ENCODE assay signal across 20 mouse cellular contexts in the genomic region with DNA sequence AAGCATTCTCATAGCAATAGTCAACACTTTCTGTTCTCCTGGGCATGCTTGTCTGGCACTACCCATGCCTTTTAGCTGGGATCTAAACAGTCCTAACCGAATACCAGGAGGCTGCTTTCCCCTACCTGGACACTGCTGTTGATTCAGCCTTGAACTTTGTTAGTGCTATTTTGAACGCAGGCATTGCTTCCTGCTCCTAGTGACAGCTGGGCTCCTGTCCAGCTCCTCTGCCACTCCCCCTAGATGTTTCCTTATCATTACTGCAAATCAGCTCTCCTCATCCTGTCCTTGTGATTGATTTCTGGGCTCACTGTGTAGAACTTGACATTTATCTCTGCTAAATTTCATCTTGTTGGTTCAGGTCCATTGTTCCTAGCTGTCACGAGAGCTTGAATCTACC.
DNase-seq lines count a peak whose midpoint lies in the region; ATAC-seq and TF ChIP-seq lines count a peak whose summit lies in the region.
"Had no signal": no experiment of that assay in that cellular context is flagged by ENCODE, and none has a peak within 500 bp of the region (broad histone marks: within the 10 kb centered on the region; RNA-seq: fewer than 3 reads in every experiment).

No protein-coding gene starts in this region.

- no peak overlapping the region for H3K4me2 ChIP-seq in lung, embryonic 16.5 days (ENCODE audit: low read depth, low read length)
- no peak overlapping the region for H3K4me2 ChIP-seq in stomach, postnatal 0 days (replicated peaks; ENCODE audit: low read depth)
- H3K4me2 ChIP-seq: liver, embryonic 13.5 days had no signal

- H3K27ac ChIP-seq in lung, embryonic 16.5 days (ENCODE audit: low read length), result no peak overlapping the region
- H3K27ac ChIP-seq in stomach, postnatal 0 days (replicated peaks), result no peak overlapping the region
- H3K27ac ChIP-seq: gastrocnemius, adult 2 months; heart, adult 2 months; hindbrain, embryonic 10.5 days; layer of hippocampus, adult 2 months; limb, embryonic 10.5 days; liver, embryonic 13.5 days had no signal

- no peak overlapping the region for H3K9ac ChIP-seq in lung, embryonic 16.5 days (ENCODE audit: low read length)
- H3K9ac ChIP-seq in stomach, postnatal 0 days (ENCODE audit: low read length), result no peak overlapping the region
- H3K9ac ChIP-seq: liver, embryonic 13.5 days had no signal

- TF ChIP-seq CTCF in stomach, postnatal 0 days (IDR thresholded peaks at IDR 0.05; ENCODE audit: low read depth), result no peak

- TF ChIP-seq EP300 in stomach, postnatal 0 days (optimal IDR thresholded peaks at IDR 0.05), result no peak

- peaks cover 4% of the 10 kb centered on the region; the same call in 1 of the 2 replicates for H3K9me3 ChIP-seq in lung, embryonic 16.5 days (ENCODE audit: control insufficient read depth, low read length)
- no peaks in the 10 kb centered on the region for H3K9me3 ChIP-seq in stomach, postnatal 0 days (ENCODE audit: control insufficient read depth, low read length)
- H3K9me3 ChIP-seq: limb, embryonic 10.5 days had no signal

- peak; percentile 5 to 13 for DNase-seq in frontal cortex, postnatal 36 days (ENCODE audit: low spot score in 2 of 2)
- DNase-seq in frontal cortex, postnatal 25 days (ENCODE audit: low spot score in 2 of 2), result no peak
- no peak for DNase-seq in lung, adult 18-20 months
- DNase-seq in adrenal gland, postnatal 36 days, result peak; percentile 61 to 71
- peak; percentile 48 to 52 for DNase-seq in kidney, postnatal 36 days
- DNase-seq in stomach, postnatal 0 days (ENCODE audit: low spot score), result no peak
- DNase-seq: cerebellum, adult 11-12 months; gastrocnemius, adult 2 months; liver, embryonic 13.5 days; midbrain, embryonic 14.5 days; thymus, adult 18-20 months had no signal

- no peaks in the 10 kb centered on the region for H3K4me1 ChIP-seq in lung, embryonic 16.5 days (replicated peaks; ENCODE audit: control insufficient read depth, insufficient read depth, low read length)
- no peaks in the 10 kb centered on the region for H3K4me1 ChIP-seq in stomach, postnatal 0 days (replicated peaks; ENCODE audit: control insufficient read depth, insufficient read depth)
- H3K4me1 ChIP-seq: liver, embryonic 13.5 days had no signal

- WGBS in lung, embryonic 16.5 days, result 32% methylated on average over 3 of the region's 3 CpGs
- WGBS in stomach, postnatal 0 days, result 44% methylated on average over 3 of the region's 3 CpGs

- ATAC-seq in lung, embryonic 16.5 days (ENCODE audit: low read depth), result 0 out of 2 replicates have a peak, but pooled peaks have one; percentile 7
- no peak for ATAC-seq in stomach, postnatal 0 days (ENCODE audit: low FRiP score, low TSS enrichment)
- ATAC-seq in granulocyte monocyte progenitor cell, adult 5-6 weeks (replicated peaks; ENCODE audit: poor library complexity, severe bottlenecking), result no peak
- ATAC-seq: forebrain, embryonic 14.5 days; inflammation-experienced regulatory T-cells, adult 6 months had no signal

- no peak overlapping the region for H3K4me3 ChIP-seq in lung, embryonic 16.5 days (ENCODE audit: low read length)
- H3K4me3 ChIP-seq in stomach, postnatal 0 days (ENCODE audit: low read depth, low read length), result no peak overlapping the region
- H3K4me3 ChIP-seq: erythroblast, embryonic 14.5 days; gastrocnemius, adult 2 months; heart, adult 2 months; hindbrain, embryonic 10.5 days; layer of hippocampus, adult 2 months; limb, embryonic 10.5 days; liver, embryonic 13.5 days had no signal

- no peaks in the 10 kb centered on the region for H3K36me3 ChIP-seq in lung, embryonic 16.5 days (ENCODE audit: control insufficient read depth, insufficient read depth, low read length)
- H3K36me3 ChIP-seq in stomach, postnatal 0 days (ENCODE audit: control insufficient read depth, insufficient read depth, low read length), result no peaks in the 10 kb centered on the region
- H3K36me3 ChIP-seq: hindbrain, embryonic 10.5 days; limb, embryonic 10.5 days; liver, embryonic 13.5 days had no signal

- H3K27me3 ChIP-seq in lung, embryonic 16.5 days (ENCODE audit: control insufficient read depth, insufficient read depth, low read depth, low read length), result no peaks in the 10 kb centered on the region
- H3K27me3 ChIP-seq in stomach, postnatal 0 days (ENCODE audit: control insufficient read depth, insufficient read depth, low read length), result no peaks in the 10 kb centered on the region
- H3K27me3 ChIP-seq: liver, embryonic 13.5 days had no signal

Comparison
In these comparisons a context has a peak if more than half of its experiments do, and no peak if none do; other contexts are left out.
1. DNase-seq: peak in frontal cortex, postnatal 36 days (2 of 2), adrenal gland, postnatal 36 days (2 of 2) and kidney, postnatal 36 days (2 of 2); none in frontal cortex, postnatal 25 days (0 of 2), lung, adult 18-20 months (0 of 2) and stomach, postnatal 0 days (single experiment).